Mouse (Mus musculus) embryonic fibroblast, embryonic 13.5 days (primary cell): Measurements from ENCODE around the gene Eps8l2. TPM values are rescaled to one million over a fixed set of nuclear protein-coding genes. Genes with fewer than 3 reads are reported as not detected.

Source experiments
- H3K27ac ChIP-seq: 2 replicates; pipeline ENCODE4 v1.5.1; 2012; ENCODE audit warnings: low read length, control low read depth, inconsistent platforms; ENCODE audit not compliant: insufficient read depth
- H3K4me1 ChIP-seq: 2 replicates; pipeline ENCODE4 v1.6.1; 2011; ENCODE audit warnings: low read length; ENCODE audit not compliant: control insufficient read depth, insufficient read depth
- H3K4me3 ChIP-seq: 2 replicates; pipeline ENCODE4 v1.5.1; 2011; ENCODE audit warnings: mild to moderate bottlenecking, control low read depth, low read length; ENCODE audit not compliant: insufficient read depth
- CTCF ChIP-seq: IDR thresholded peaks from 2 replicates; pipeline ENCODE4 v1.5.1; 2011; ENCODE audit warnings: mild to moderate bottlenecking, control low read depth, low read length, moderate library complexity, borderline replicate concordance; ENCODE audit not compliant: insufficient read depth
- POLR2A ChIP-seq: IDR thresholded peaks from 2 replicates; pipeline ENCODE4 v1.6.1; 2011; ENCODE audit warnings: low read depth, mild to moderate bottlenecking, control low read depth, low read length, moderate library complexity
- polyA plus RNA-seq: library from polyadenylated mRNA; stranded (reverse); fragments of >200 nt; gene quantifications from 2 replicates; pipeline ENCODE4 v1.2.4, GENCODE M21; 2011; ENCODE audit warnings: low read depth; ENCODE audit not compliant: missing spikeins, insufficient read length

Eps8l2 gene
- 4.2 and 9.1 TPM in 2 replicates for polyA plus RNA-seq

- TF ChIP-seq POLR2A (peak; percentile 21; the same call in 1 of the 2 replicates), CTCF (no peak)
- Histone ChIP-seq H3K4me1 (peaks cover 9% of the 10 kb centered on the region; the same call in 1 of the 2 replicates), H3K4me3 (peak within 1 kb of the TSS; percentile 28), H3K27ac (no peak within 1 kb of the TSS)
Observed at GRCm38 (mm10) chr7:141338576-141339131, at the start of gene Eps8l2. Gene Eps8l2, plus strand, starts transcription at chr7:141338880.

GRCm38 (mm10) chr7:141291921-141292582 is 46.6 kb upstream of the Eps8l2 start, which contains the start of gene Drd4:
Gene Drd4, plus strand, starts transcription at chr7:141292006.
- H3K4me3 ChIP-seq = 0 out of 2 replicates have a peak within 1 kb of the TSS, but pooled peaks have one; percentile 0
- peaks cover 2% of the 10 kb centered on the region; the same call in 1 of the 2 replicates for H3K4me1 ChIP-seq
- no peak within 1 kb of the TSS for H3K27ac ChIP-seq
- TF ChIP-seq POLR2A (no peak), CTCF (no peak)

- Histone ChIP-seq H3K27ac (no peak overlapping the region), H3K4me1 (peaks cover 2% of the 10 kb centered on the region; the same call in 1 of the 2 replicates), H3K4me3 (no peak overlapping the region)
- no peak for TF ChIP-seq POLR2A
- no peak for TF ChIP-seq CTCF
Observed at GRCm38 (mm10) chr7:141292583-141293388, 45.9 kb upstream of the Eps8l2 start.

- H3K27ac ChIP-seq = no peak overlapping the region
- H3K4me1 ChIP-seq = peaks cover 2% of the 10 kb centered on the region; the same call in 1 of the 2 replicates
- H3K4me3 ChIP-seq = no peak overlapping the region
- TF ChIP-seq POLR2A (no peak), CTCF (no peak)
Observed at GRCm38 (mm10) chr7:141293852-141294471, 44.7 kb upstream of the Eps8l2 start.

GRCm38 (mm10) chr7:141294479-141294878 is 44.2 kb upstream of the Eps8l2 start:
- no peak overlapping the region for H3K4me3 ChIP-seq
- no peak for TF ChIP-seq CTCF
- TF ChIP-seq POLR2A = no peak
- peaks cover 2% of the 10 kb centered on the region; the same call in 1 of the 2 replicates for H3K4me1 ChIP-seq
- no peak overlapping the region for H3K27ac ChIP-seq

- no peak for TF ChIP-seq POLR2A
- TF ChIP-seq CTCF = no peak
Observed at GRCm38 (mm10) chr7:141297926-141298650, 40.6 kb upstream of the Eps8l2 start.

GRCm38 (mm10) chr7:141299175-141299574 is 39.5 kb upstream of the Eps8l2 start:
- Histone ChIP-seq H3K4me1 (peaks cover 2% of the 10 kb centered on the region; the same call in 1 of the 2 replicates), H3K4me3 (no peak overlapping the region), H3K27ac (no peak overlapping the region)
- no peak for TF ChIP-seq CTCF
- no peak for TF ChIP-seq POLR2A

More at GRCm38 (mm10) chr7:141297926-141298650, 40.6 kb upstream of the Eps8l2 start:
- no peak overlapping the region for H3K4me3 ChIP-seq
- no peak overlapping the region for H3K27ac ChIP-seq
- peaks cover 2% of the 10 kb centered on the region; the same call in 1 of the 2 replicates for H3K4me1 ChIP-seq

- TF ChIP-seq POLR2A (no peak), CTCF (no peak)
- H3K27ac ChIP-seq = no peak overlapping the region
- peaks cover 2% of the 10 kb centered on the region; the same call in 1 of the 2 replicates for H3K4me1 ChIP-seq
- H3K4me3 ChIP-seq = no peak overlapping the region
Observed at GRCm38 (mm10) chr7:141301386-141301785, 37.3 kb upstream of the Eps8l2 start.
